Mouse (Mus musculus): ENCODE measurements around the gene Stub1. TPM values are rescaled to one million over a fixed set of nuclear protein-coding genes. Genes with fewer than 3 reads are reported as not detected.

Stub1 gene
- polyA plus RNA-seq, 1 experiment from 2014 or later: 313 TPM

DNA sequence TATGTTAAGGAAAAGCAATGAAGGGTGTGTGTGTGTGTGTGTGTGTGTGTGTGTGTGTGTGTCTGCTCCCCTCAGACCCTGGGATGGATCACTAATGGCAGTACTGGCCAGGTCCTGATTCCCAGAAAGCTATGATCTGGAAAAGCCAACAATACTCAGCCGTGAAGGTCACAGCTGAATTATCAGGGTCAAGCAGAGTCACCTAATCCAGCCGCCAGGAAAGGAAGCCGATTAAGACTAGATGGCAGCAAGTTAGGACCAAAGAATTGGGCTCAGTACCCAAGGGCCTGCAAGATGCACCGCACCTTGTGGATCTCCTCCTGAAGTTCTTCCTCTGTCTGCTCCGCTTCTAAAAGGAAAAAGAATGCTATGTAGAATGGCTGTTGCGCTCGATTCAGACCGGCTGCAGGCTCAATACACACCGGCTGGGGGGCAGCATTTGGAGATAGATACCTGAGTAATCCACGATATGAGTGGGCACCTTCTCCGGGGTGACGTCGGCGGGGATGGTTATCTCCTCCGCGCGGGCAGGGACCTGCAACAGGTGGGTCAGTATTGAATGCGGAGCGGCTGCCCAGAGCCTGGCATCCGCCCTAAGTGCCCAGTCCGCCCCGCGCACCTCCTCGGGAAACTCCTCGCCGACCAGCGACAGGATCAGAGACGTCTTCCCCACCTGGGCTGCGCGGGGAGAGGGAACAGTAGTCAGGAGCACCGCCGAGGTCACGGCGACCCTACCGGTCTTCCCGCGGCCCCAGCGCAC, 10.6 kb upstream of the Stub1 start:
- Histone ChIP-seq H3K27me3 (no peaks in the 10 kb centered on the region), H3K9me3 (no peaks in the 10 kb centered on the region), H3K9ac (replicated peaks) (peak overlapping the region; percentile 87), H3K4me1 (replicated peaks) (peaks cover 16% of the 10 kb centered on the region), H3K36me3 (peaks cover 78% of the 10 kb centered on the region), H3K4me2 (peak overlapping the region; percentile 90), H3K27ac (peak overlapping the region; percentile 88), H3K4me3 (replicated peaks) (peak overlapping the region; percentile 88)
- peak; percentile 16; the same call in 1 of the 2 replicates for ATAC-seq (ENCODE audit: insufficient number of reproducible peaks, insufficient read depth, low FRiP score, low TSS enrichment, low read depth)
- WGBS: 3% methylated on average over 38 of the region's 38 CpGs

GRCm38 (mm10) chr17:25843122-25843521, 9.9 kb upstream of the Stub1 start:
- Histone ChIP-seq H3K27ac (no peak overlapping the region), H3K9ac (replicated peaks) (peak overlapping the region; percentile 87), H3K36me3 (peaks cover 76% of the 10 kb centered on the region), H3K27me3 (no peaks in the 10 kb centered on the region), H3K4me2 (peak overlapping the region; percentile 90), H3K4me1 (replicated peaks) (peaks cover 17% of the 10 kb centered on the region), H3K4me3 (replicated peaks) (peak overlapping the region; percentile 88), H3K9me3 (no peaks in the 10 kb centered on the region)
- no peak for ATAC-seq (ENCODE audit: insufficient number of reproducible peaks, insufficient read depth, low FRiP score, low TSS enrichment, low read depth)
- WGBS: 91% methylated on average over 4 of the region's 4 CpGs

- no peak overlapping the region for H3K27ac ChIP-seq
- H3K27me3 ChIP-seq: no peaks in the 10 kb centered on the region
- H3K4me1 ChIP-seq (replicated peaks): peaks cover 23% of the 10 kb centered on the region
- peaks cover 76% of the 10 kb centered on the region for H3K36me3 ChIP-seq
- H3K9me3 ChIP-seq: no peaks in the 10 kb centered on the region
- H3K4me2 ChIP-seq: no peak overlapping the region
- no peak for ATAC-seq (ENCODE audit: insufficient number of reproducible peaks, insufficient read depth, low FRiP score, low TSS enrichment, low read depth)
- H3K4me3 ChIP-seq (replicated peaks): no peak overlapping the region
- no peak overlapping the region for H3K9ac ChIP-seq (replicated peaks)
- 84% methylated on average over 3 of the region's 3 CpGs for WGBS
These were observed 9.3 kb upstream of the Stub1 start for GRCm38 (mm10) chr17:25842509-25842908.

DNA sequence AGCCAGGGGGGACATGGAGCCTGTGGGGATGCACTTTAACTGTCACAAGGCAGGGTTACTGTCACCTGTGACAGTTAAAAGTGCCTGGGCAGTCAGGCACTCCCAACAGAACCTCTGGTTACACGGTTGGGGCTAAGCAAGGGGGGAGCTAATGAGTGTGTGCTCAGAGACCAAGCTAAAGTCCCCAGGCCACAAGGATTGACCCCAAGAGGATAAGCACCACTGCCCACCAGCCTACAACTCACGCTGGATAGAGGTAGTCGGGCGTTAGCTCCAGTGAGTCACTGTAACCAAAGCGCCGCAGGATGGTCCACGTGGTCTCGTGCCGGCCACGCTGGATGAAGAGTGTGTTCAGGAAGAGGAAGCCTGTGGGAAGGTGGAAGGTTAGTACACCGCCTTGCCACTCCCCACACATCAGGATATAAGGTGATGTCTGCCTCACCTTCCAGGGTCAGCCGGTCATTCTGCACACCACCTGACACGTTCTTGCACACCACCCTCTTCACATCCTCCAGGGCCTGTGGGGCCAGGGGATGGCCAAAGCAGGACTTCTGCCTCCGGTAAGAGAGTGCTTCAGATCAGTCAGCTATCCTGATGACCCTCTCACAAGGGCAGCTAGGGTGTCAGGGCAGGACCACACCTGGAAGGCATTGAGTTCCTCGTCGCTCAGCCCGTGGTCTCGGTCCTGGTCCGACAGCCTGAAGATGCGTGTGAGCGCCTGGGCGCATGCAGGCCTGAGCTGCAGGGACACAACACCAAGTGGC, 8.1 kb upstream of the Stub1 start, which contains the start of gene Gm20683:
Gm20683 (minus strand) TSS at position 647 of the 764 bp plus-strand sequence.
- H3K4me3 ChIP-seq (replicated peaks): no peak within 1 kb of the TSS
- WGBS: 92% methylated on average over 22 of the region's 22 CpGs
- peaks cover 65% of the 10 kb centered on the region for H3K36me3 ChIP-seq
- ATAC-seq (ENCODE audit: insufficient number of reproducible peaks, insufficient read depth, low FRiP score, low TSS enrichment, low read depth): no peak
- no peak within 1 kb of the TSS for H3K4me2 ChIP-seq
- no peak within 1 kb of the TSS for H3K9ac ChIP-seq (replicated peaks)
- H3K27ac ChIP-seq: no peak within 1 kb of the TSS
- no peaks in the 10 kb centered on the region for H3K9me3 ChIP-seq
- no peaks in the 10 kb centered on the region for H3K27me3 ChIP-seq
- H3K4me1 ChIP-seq (replicated peaks): peaks cover 35% of the 10 kb centered on the region

GRCm38 (mm10) chr17:25840519-25840918, 7.3 kb upstream of the Stub1 start:
- Histone ChIP-seq H3K36me3 (peaks cover 62% of the 10 kb centered on the region), H3K9ac (replicated peaks) (no peak overlapping the region), H3K4me3 (replicated peaks) (no peak overlapping the region), H3K27ac (no peak overlapping the region), H3K4me1 (replicated peaks) (peaks cover 37% of the 10 kb centered on the region), H3K4me2 (no peak overlapping the region), H3K27me3 (no peaks in the 10 kb centered on the region), H3K9me3 (no peaks in the 10 kb centered on the region)
- no peak for ATAC-seq (ENCODE audit: insufficient number of reproducible peaks, insufficient read depth, low FRiP score, low TSS enrichment, low read depth)
- WGBS: 93% methylated on average over 6 of the region's 6 CpGs

DNA sequence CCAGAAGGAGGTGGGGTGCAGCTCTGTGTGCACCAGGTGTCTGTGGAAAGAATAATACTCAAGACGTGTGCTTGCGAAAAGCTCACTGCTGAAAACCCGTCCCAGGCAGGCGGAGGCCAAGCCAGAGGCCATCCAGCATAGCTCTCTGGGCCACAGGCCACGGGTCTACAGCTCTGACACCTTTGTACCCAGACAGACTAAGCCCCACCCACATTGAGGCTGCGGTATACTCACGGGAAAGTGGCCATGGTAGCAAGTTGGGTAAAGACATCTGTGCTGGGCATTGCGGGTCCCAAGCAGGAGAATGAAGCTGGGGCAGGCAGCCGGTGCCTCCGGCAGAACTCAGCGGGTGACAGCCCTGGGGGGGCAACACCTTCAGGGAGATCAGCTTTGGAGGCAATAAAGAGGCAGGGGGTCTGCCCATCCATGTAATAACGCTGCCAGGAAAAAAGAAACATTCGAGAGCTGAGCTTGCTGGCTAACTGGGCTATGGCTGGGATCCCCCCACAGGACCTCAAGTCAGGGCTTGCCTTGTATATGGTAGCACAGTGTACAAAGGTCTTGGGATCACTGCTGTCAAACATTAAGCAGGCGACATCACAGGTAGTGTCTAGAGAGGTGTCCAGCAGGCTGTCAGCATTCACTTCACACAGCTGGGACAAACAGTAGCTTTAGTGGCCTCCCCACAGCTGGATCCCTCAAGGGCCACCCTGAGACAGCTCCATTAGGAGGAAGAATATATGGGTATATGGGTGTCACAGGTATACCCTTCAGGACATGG, 6.4 kb upstream of the Stub1 start:
- Histone ChIP-seq H3K4me3 (replicated peaks) (no peak overlapping the region), H3K4me1 (replicated peaks) (peaks cover 39% of the 10 kb centered on the region), H3K9ac (replicated peaks) (no peak overlapping the region), H3K36me3 (peaks cover 64% of the 10 kb centered on the region), H3K27ac (no peak overlapping the region), H3K4me2 (no peak overlapping the region), H3K9me3 (no peaks in the 10 kb centered on the region), H3K27me3 (no peaks in the 10 kb centered on the region)
- WGBS: 85% methylated on average over 14 of the region's 14 CpGs
- no peak for ATAC-seq (ENCODE audit: insufficient number of reproducible peaks, insufficient read depth, low FRiP score, low TSS enrichment, low read depth)

GRCm38 (mm10) chr17:25838904-25839303, 5.7 kb upstream of the Stub1 start:
- no peak overlapping the region for H3K27ac ChIP-seq
- H3K4me3 ChIP-seq (replicated peaks): no peak overlapping the region
- H3K36me3 ChIP-seq: peaks cover 66% of the 10 kb centered on the region
- H3K4me1 ChIP-seq (replicated peaks): peaks cover 45% of the 10 kb centered on the region
- H3K9me3 ChIP-seq: no peaks in the 10 kb centered on the region
- ATAC-seq (ENCODE audit: insufficient number of reproducible peaks, insufficient read depth, low FRiP score, low TSS enrichment, low read depth): no peak
- no peak overlapping the region for H3K4me2 ChIP-seq
- H3K9ac ChIP-seq (replicated peaks): no peak overlapping the region
- 90% methylated on average over 4 of the region's 4 CpGs for WGBS
- H3K27me3 ChIP-seq: no peaks in the 10 kb centered on the region

- Histone ChIP-seq H3K9me3 (no peaks in the 10 kb centered on the region), H3K9ac (replicated peaks) (peak overlapping the region; percentile 57; the same call in 1 of the 2 replicates), H3K4me2 (peak overlapping the region; percentile 82), H3K4me1 (replicated peaks) (peaks cover 40% of the 10 kb centered on the region), H3K4me3 (replicated peaks) (no peak overlapping the region; the same call in 1 of the 2 replicates), H3K27me3 (no peaks in the 10 kb centered on the region), H3K36me3 (peaks cover 65% of the 10 kb centered on the region), H3K27ac (no peak overlapping the region)
- WGBS: 61% methylated on average over 3 of the region's 3 CpGs
- no peak for ATAC-seq (ENCODE audit: insufficient number of reproducible peaks, insufficient read depth, low FRiP score, low TSS enrichment, low read depth)
These were observed 4.3 kb upstream of the Stub1 start for GRCm38 (mm10) chr17:25837533-25837932.

GRCm38 (mm10) chr17:25837076-25837410, 3.8 kb upstream of the Stub1 start, which contains the start of gene Rhbdl1:
Gene Rhbdl1 (minus strand): TSS chr17:25837295.
- Histone ChIP-seq H3K27ac (no peak within 1 kb of the TSS), H3K27me3 (no peaks in the 10 kb centered on the region), H3K4me3 (replicated peaks) (peak within 1 kb of the TSS; percentile 37), H3K36me3 (peaks cover 60% of the 10 kb centered on the region), H3K9me3 (no peaks in the 10 kb centered on the region), H3K9ac (replicated peaks) (peak within 1 kb of the TSS; percentile 57), H3K4me1 (replicated peaks) (peaks cover 41% of the 10 kb centered on the region), H3K4me2 (peak within 1 kb of the TSS; percentile 82)
- WGBS: 3% methylated on average over 29 of the region's 29 CpGs
- ATAC-seq (ENCODE audit: insufficient number of reproducible peaks, insufficient read depth, low FRiP score, low TSS enrichment, low read depth): no peak

DNA sequence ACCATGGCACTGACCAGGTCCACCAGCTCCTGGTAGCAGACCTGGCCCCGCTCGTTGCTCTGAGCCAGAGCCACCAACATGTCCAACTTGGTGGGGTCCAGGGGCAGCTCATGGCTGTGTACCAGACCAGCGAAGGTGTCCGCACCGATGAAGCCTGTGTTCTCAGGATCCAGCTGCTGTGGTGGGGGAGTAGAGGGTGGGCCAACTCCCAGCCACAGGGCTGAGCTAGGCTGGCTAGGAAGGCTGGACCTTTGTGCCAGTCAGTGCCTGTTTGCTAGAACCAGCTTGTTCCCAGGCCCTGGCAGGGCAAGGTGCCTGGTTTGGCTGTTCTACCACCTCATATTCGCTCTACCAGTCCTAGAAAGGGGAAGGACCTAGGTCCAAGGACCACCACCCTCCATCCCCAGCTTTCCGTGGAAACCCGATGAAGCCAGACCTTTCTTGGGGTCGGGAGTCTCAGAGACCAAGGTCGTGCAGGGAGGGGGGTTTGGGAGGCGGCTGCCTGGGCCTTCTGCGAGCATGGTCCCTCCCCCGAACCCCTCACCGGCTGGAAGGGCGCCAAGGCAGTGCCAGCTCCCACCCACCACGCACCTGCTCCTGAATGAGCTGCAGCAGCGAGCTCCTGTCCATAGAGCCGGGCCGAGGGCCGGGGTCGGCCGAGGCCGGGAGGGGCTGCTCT, 3.3 kb upstream of the Stub1 start:
- peaks cover 46% of the 10 kb centered on the region for H3K4me1 ChIP-seq (replicated peaks)
- H3K27me3 ChIP-seq: no peaks in the 10 kb centered on the region
- H3K27ac ChIP-seq: no peak overlapping the region
- H3K36me3 ChIP-seq: peaks cover 60% of the 10 kb centered on the region
- H3K4me3 ChIP-seq (replicated peaks): peak overlapping the region; percentile 37
- 22% methylated on average over 23 of the region's 23 CpGs for WGBS
- H3K9ac ChIP-seq (replicated peaks): peak overlapping the region; percentile 57
- H3K9me3 ChIP-seq: no peaks in the 10 kb centered on the region
- no peak for ATAC-seq (ENCODE audit: insufficient number of reproducible peaks, insufficient read depth, low FRiP score, low TSS enrichment, low read depth)
- H3K4me2 ChIP-seq: peak overlapping the region; percentile 82
